Mouse (Mus musculus) embryonic facial prominence, embryonic 13.5 days (tissue): ENCODE measurements around the gene Robo1. TPM values are rescaled to one million over a fixed set of nuclear protein-coding genes. Genes with fewer than 3 reads are reported as not detected.
A peak's percentile ranks its signal among the peaks of the same experiment; 100 is the strongest.

ENCODE experiments used
- ATAC-seq: fragments of 200-750 bp; cut with Nextera tagmentation; 2 replicates; pipeline ENCODE4 v1.8.0; 2017; ENCODE audit warnings: low read depth; ENCODE audit not compliant: insufficient number of reproducible peaks, insufficient read depth, low FRiP score, low TSS enrichment
- H3K27ac ChIP-seq: fragments of 300-500 bp; sonication (generic); 2 replicates; pipeline ENCODE4 v1.5.1; 2015; ENCODE audit warnings: moderate library complexity, mild to moderate bottlenecking, inconsistent platforms
- H3K27me3 ChIP-seq: fragments of 300-500 bp; sonication (generic); 2 replicates; pipeline ENCODE4 v1.6.1; 2015; ENCODE audit warnings: mild to moderate bottlenecking, inconsistent platforms
- H3K36me3 ChIP-seq: fragments of 300-500 bp; sonication (generic); 2 replicates; pipeline ENCODE4 v1.6.1; 2015; ENCODE audit warnings: mild to moderate bottlenecking, inconsistent platforms
- H3K4me1 ChIP-seq: fragments of 300-500 bp; sonication (generic); 2 replicates; pipeline ENCODE4 v1.6.1; 2015; ENCODE audit warnings: inconsistent platforms
- H3K4me2 ChIP-seq: fragments of 300-500 bp; sonication (generic); 2 replicates; pipeline ENCODE4 v1.6.1; 2015; ENCODE audit warnings: moderate library complexity, mild to moderate bottlenecking, inconsistent platforms
- H3K4me3 ChIP-seq: fragments of 300-500 bp; sonication (generic); 2 replicates; pipeline ENCODE4 v1.5.1; 2015; ENCODE audit warnings: mild to moderate bottlenecking, inconsistent platforms
- H3K9ac ChIP-seq: fragments of 300-500 bp; sonication (generic); 2 replicates; pipeline ENCODE4 v1.6.1; 2015; ENCODE audit warnings: mild to moderate bottlenecking, inconsistent platforms
- H3K9me3 ChIP-seq: fragments of 300-500 bp; sonication (generic); 2 replicates; pipeline ENCODE4 v1.6.1; 2016; ENCODE audit warnings: inconsistent platforms
- WGBS: fragments of 180-500 bp; shearing (Covaris S2); methylation state at CpG from one replicate; pipeline ENCODE4 v1.1.7; 2015; ENCODE audit warnings: mixed read lengths; 5-methylcytosine and 5-hydroxymethylcytosine counted together
- polyA plus RNA-seq: library from polyadenylated mRNA; unstranded; fragments of >200 nt; fragmentation: Nextera tagmentation; extraction: Ambion mirVana; gene quantifications from 2 replicates; pipeline ENCODE4 v1.2.1, GENCODE M21; 2015

The Robo1 gene
- 62.8 and 63.8 TPM in 2 replicates for polyA plus RNA-seq

GRCm38 (mm10) chr16:72307537-72308330 is at the start of gene Robo1:
Robo1 (plus strand) TSS chr16:72308306.
- H3K9me3 ChIP-seq: no peaks in the 10 kb centered on the region
- no peaks in the 10 kb centered on the region for H3K4me1 ChIP-seq
- H3K4me3 ChIP-seq: no peak within 1 kb of the TSS
- H3K4me2 ChIP-seq: no peak within 1 kb of the TSS
- no peak within 1 kb of the TSS for H3K9ac ChIP-seq
- ATAC-seq: no peak
- no peak within 1 kb of the TSS for H3K27ac ChIP-seq
- no peaks in the 10 kb centered on the region for H3K27me3 ChIP-seq
- no peaks in the 10 kb centered on the region for H3K36me3 ChIP-seq
- 75% methylated on average over 8 of the region's 8 CpGs for WGBS

GRCm38 (mm10) chr16:72267839-72268238 is 40.3 kb upstream of the Robo1 start:
- H3K36me3 ChIP-seq: no peaks in the 10 kb centered on the region
- 88% methylated on average over 10 of the region's 10 CpGs for WGBS
- H3K4me1 ChIP-seq: no peaks in the 10 kb centered on the region
- H3K27me3 ChIP-seq: no peaks in the 10 kb centered on the region
- H3K4me3 ChIP-seq: no peak overlapping the region
- H3K9ac ChIP-seq: no peak overlapping the region
- no peak for ATAC-seq
- H3K27ac ChIP-seq: no peak overlapping the region
- no peaks in the 10 kb centered on the region for H3K9me3 ChIP-seq
- H3K4me2 ChIP-seq: no peak overlapping the region

- no peak for ATAC-seq
- H3K27me3 ChIP-seq: no peaks in the 10 kb centered on the region
- H3K4me3 ChIP-seq: no peak overlapping the region
- no peak overlapping the region for H3K27ac ChIP-seq
- H3K4me2 ChIP-seq: no peak overlapping the region
- no peaks in the 10 kb centered on the region for H3K9me3 ChIP-seq
- H3K4me1 ChIP-seq: no peaks in the 10 kb centered on the region
- H3K36me3 ChIP-seq: no peaks in the 10 kb centered on the region
- H3K9ac ChIP-seq: no peak overlapping the region
- 85% methylated on average over 3 of the region's 3 CpGs for WGBS
These were observed 31.6 kb upstream of the Robo1 start for GRCm38 (mm10) chr16:72276390-72277074.

GRCm38 (mm10) chr16:72308331-72308668 is 194 bp downstream of the Robo1 start:
- Histone ChIP-seq H3K4me2 (no peak overlapping the region), H3K36me3 (no peaks in the 10 kb centered on the region), H3K9ac (no peak overlapping the region), H3K9me3 (no peaks in the 10 kb centered on the region), H3K4me1 (no peaks in the 10 kb centered on the region), H3K27me3 (no peaks in the 10 kb centered on the region), H3K27ac (no peak overlapping the region), H3K4me3 (no peak overlapping the region)
- no peak for ATAC-seq
- WGBS: 68% methylated on average over 6 of the region's 6 CpGs

GRCm38 (mm10) chr16:72327321-72327720 is 19.2 kb downstream of the Robo1 start:
- Histone ChIP-seq H3K9ac (no peak overlapping the region), H3K4me3 (no peak overlapping the region), H3K27me3 (no peaks in the 10 kb centered on the region), H3K27ac (no peak overlapping the region), H3K4me1 (no peaks in the 10 kb centered on the region), H3K4me2 (no peak overlapping the region), H3K36me3 (no peaks in the 10 kb centered on the region), H3K9me3 (no peaks in the 10 kb centered on the region)
- WGBS: 30% methylated on average over 8 of the region's 8 CpGs
- ATAC-seq: no peak

- Histone ChIP-seq H3K27ac (no peak overlapping the region), H3K4me1 (no peaks in the 10 kb centered on the region), H3K9ac (no peak overlapping the region), H3K27me3 (no peaks in the 10 kb centered on the region), H3K36me3 (no peaks in the 10 kb centered on the region), H3K4me3 (no peak overlapping the region), H3K9me3 (no peaks in the 10 kb centered on the region), H3K4me2 (no peak overlapping the region)
- ATAC-seq: no peak
- 76% methylated on average over 3 of the region's 3 CpGs for WGBS
These were observed 20.5 kb downstream of the Robo1 start for GRCm38 (mm10) chr16:72328579-72328978.

- Histone ChIP-seq H3K9me3 (no peaks in the 10 kb centered on the region), H3K27ac (no peak overlapping the region), H3K4me3 (no peak overlapping the region), H3K9ac (no peak overlapping the region), H3K4me1 (no peaks in the 10 kb centered on the region), H3K4me2 (no peak overlapping the region), H3K36me3 (no peaks in the 10 kb centered on the region), H3K27me3 (no peaks in the 10 kb centered on the region)
- ATAC-seq: no peak
- WGBS: 93% methylated on average over 1 of the region's 1 CpGs
These were observed 29.7 kb downstream of the Robo1 start for GRCm38 (mm10) chr16:72337757-72338156.

- peak; percentile 81; the same call in 1 of the 2 replicates for ATAC-seq
- Histone ChIP-seq H3K9me3 (no peaks in the 10 kb centered on the region), H3K4me1 (peaks cover 11% of the 10 kb centered on the region), H3K9ac (no peak overlapping the region), H3K4me3 (no peak overlapping the region), H3K27ac (peak overlapping the region; percentile 35; the same call in 1 of the 2 replicates), H3K36me3 (no peaks in the 10 kb centered on the region), H3K27me3 (no peaks in the 10 kb centered on the region), H3K4me2 (peak overlapping the region; percentile 26)
- WGBS: 18% methylated on average over 5 of the region's 5 CpGs
These were observed 42.3 kb downstream of the Robo1 start for GRCm38 (mm10) chr16:72350422-72350821.

GRCm38 (mm10) chr16:72356515-72357357 is 48.6 kb downstream of the Robo1 start:
- no peak for ATAC-seq
- H3K36me3 ChIP-seq: no peaks in the 10 kb centered on the region
- H3K9ac ChIP-seq: no peak overlapping the region
- no peaks in the 10 kb centered on the region for H3K27me3 ChIP-seq
- 0 out of 2 replicates have a peak, but pooled peaks cover 2% of the 10 kb centered on the region for H3K4me1 ChIP-seq
- H3K4me3 ChIP-seq: no peak overlapping the region
- H3K27ac ChIP-seq: no peak overlapping the region
- H3K4me2 ChIP-seq: no peak overlapping the region
- 74% methylated on average over 2 of the region's 2 CpGs for WGBS
- no peaks in the 10 kb centered on the region for H3K9me3 ChIP-seq

- Histone ChIP-seq H3K9ac (no peak overlapping the region), H3K4me1 (no peaks in the 10 kb centered on the region), H3K4me2 (no peak overlapping the region), H3K4me3 (no peak overlapping the region), H3K36me3 (no peaks in the 10 kb centered on the region), H3K27ac (no peak overlapping the region), H3K27me3 (no peaks in the 10 kb centered on the region), H3K9me3 (no peaks in the 10 kb centered on the region)
- no peak for ATAC-seq
- 61% methylated on average over 5 of the region's 5 CpGs for WGBS
These were observed 68.8 kb downstream of the Robo1 start for GRCm38 (mm10) chr16:72376896-72377295.

- WGBS: 94% methylated on average over 6 of the region's 6 CpGs
- H3K4me1 ChIP-seq: no peaks in the 10 kb centered on the region
- no peaks in the 10 kb centered on the region for H3K27me3 ChIP-seq
- ATAC-seq: no peak
- no peak overlapping the region for H3K27ac ChIP-seq
- H3K9me3 ChIP-seq: no peaks in the 10 kb centered on the region
- H3K4me2 ChIP-seq: no peak overlapping the region
- H3K9ac ChIP-seq: no peak overlapping the region
- no peak overlapping the region for H3K4me3 ChIP-seq
- no peaks in the 10 kb centered on the region for H3K36me3 ChIP-seq
These were observed 73.7 kb downstream of the Robo1 start for GRCm38 (mm10) chr16:72381819-72382218.
